Mouse (Mus musculus) cortical plate, adult 2 months (tissue): ENCODE results near the gene Scrg1.
A peak's percentile ranks its signal among the peaks of the same experiment; 100 is the strongest.

ENCODE experiments used
- CTCF ChIP-seq: fragments of 200-500 bp; IDR thresholded peaks from 2 replicates; pipeline ENCODE4 v1.5.1; 2011; ENCODE audit warnings: mild to moderate bottlenecking, control low read depth, low read length; ENCODE audit not compliant: insufficient read depth; ENCODE audit errors: extremely low read depth
- POLR2A ChIP-seq: fragments of 200-500 bp; IDR thresholded peaks from 2 replicates; pipeline ENCODE4 v1.6.1; 2011; ENCODE audit warnings: mild to moderate bottlenecking, low read length, control low read depth; ENCODE audit not compliant: insufficient read depth; ENCODE audit errors: extremely low read depth

GRCm38 (mm10) chr8:57455765-57456164 is at the start of gene Scrg1:
- no peak for TF ChIP-seq CTCF
- TF ChIP-seq POLR2A = peak; percentile 36; the same call in 1 of the 2 replicates
